Mouse (Mus musculus): ENCODE data around the gene Tax1bp3.

GRCm38 (mm10) chr11:73205194-73205593 lies 28.3 kb downstream of the Tax1bp3 start:
- TF ChIP-seq POLR2A (IDR thresholded peaks at IDR 0.05; ENCODE audit: low read depth, low read length): no peak
- TF ChIP-seq CTCF (conservative IDR thresholded peaks at IDR 0.05 in 1 of 2, IDR thresholded peaks at IDR 0.05 in 1 of 2; ENCODE audit: low read depth in 2 of 2, low read length in 2 of 2): no peak
- no peak for TF ChIP-seq KAT2A (IDR thresholded peaks at IDR 0.05; ENCODE audit: insufficient replicate concordance, low read length)
- no peak for TF ChIP-seq MEF2A (IDR thresholded peaks at IDR 0.05; ENCODE audit: borderline replicate concordance, low read depth, low read length)
